Mouse (Mus musculus) forebrain, embryonic 13.5 days (tissue): ENCODE measurements around the gene Grtp1. TPM values are rescaled to one million over a fixed set of nuclear protein-coding genes. Genes with fewer than 3 reads are reported as not detected.

Experiments
- ATAC-seq: fragments of 200-750 bp; cut with Nextera tagmentation; 2 replicates; pipeline ENCODE4 v1.8.0; 2017
- H3K27ac ChIP-seq: fragments of 300-500 bp; sonication (generic); 2 replicates; pipeline ENCODE4 v1.5.1; 2015; ENCODE audit warnings: inconsistent platforms, mild to moderate bottlenecking, moderate library complexity
- H3K27me3 ChIP-seq: fragments of 300-500 bp; sonication (generic); 2 replicates; pipeline ENCODE4 v1.6.1; 2015; ENCODE audit warnings: mild to moderate bottlenecking, inconsistent platforms
- H3K36me3 ChIP-seq: fragments of 300-500 bp; sonication (generic); 2 replicates; pipeline ENCODE4 v1.6.1; 2015; ENCODE audit warnings: mild to moderate bottlenecking, inconsistent platforms; ENCODE audit not compliant: poor library complexity, severe bottlenecking
- H3K4me1 ChIP-seq: fragments of 300-500 bp; sonication (generic); 2 replicates; pipeline ENCODE4 v1.6.1; 2015; ENCODE audit warnings: inconsistent platforms
- H3K4me2 ChIP-seq: fragments of 300-500 bp; sonication (generic); 2 replicates; pipeline ENCODE4 v1.6.1; 2015; ENCODE audit warnings: inconsistent platforms, mild to moderate bottlenecking, moderate library complexity
- H3K4me3 ChIP-seq: fragments of 300-500 bp; sonication (generic); 2 replicates; pipeline ENCODE4 v1.5.1; 2015; ENCODE audit warnings: mild to moderate bottlenecking, inconsistent platforms
- H3K9ac ChIP-seq: fragments of 300-500 bp; sonication (generic); 2 replicates; pipeline ENCODE4 v1.6.1; 2015; ENCODE audit warnings: mild to moderate bottlenecking, inconsistent platforms
- H3K9me3 ChIP-seq: fragments of 300-500 bp; sonication (generic); replicated peaks from 2 replicates; pipeline ENCODE4 v1.6.1; 2016; ENCODE audit warnings: inconsistent platforms
- WGBS: fragments of 180-500 bp; shearing (Covaris S2); methylation state at CpG from one replicate; pipeline ENCODE4 v1.1.7; 2015; 5-methylcytosine and 5-hydroxymethylcytosine counted together
- polyA plus RNA-seq: library from polyadenylated mRNA; unstranded; fragments of >200 nt; fragmentation: Nextera tagmentation; extraction: Ambion mirVana; gene quantifications from 2 replicates; pipeline ENCODE4 v1.2.1, GENCODE M21; 2015

Grtp1 gene
- 23.6 and 26.9 TPM in 2 replicates for polyA plus RNA-seq

DNA sequence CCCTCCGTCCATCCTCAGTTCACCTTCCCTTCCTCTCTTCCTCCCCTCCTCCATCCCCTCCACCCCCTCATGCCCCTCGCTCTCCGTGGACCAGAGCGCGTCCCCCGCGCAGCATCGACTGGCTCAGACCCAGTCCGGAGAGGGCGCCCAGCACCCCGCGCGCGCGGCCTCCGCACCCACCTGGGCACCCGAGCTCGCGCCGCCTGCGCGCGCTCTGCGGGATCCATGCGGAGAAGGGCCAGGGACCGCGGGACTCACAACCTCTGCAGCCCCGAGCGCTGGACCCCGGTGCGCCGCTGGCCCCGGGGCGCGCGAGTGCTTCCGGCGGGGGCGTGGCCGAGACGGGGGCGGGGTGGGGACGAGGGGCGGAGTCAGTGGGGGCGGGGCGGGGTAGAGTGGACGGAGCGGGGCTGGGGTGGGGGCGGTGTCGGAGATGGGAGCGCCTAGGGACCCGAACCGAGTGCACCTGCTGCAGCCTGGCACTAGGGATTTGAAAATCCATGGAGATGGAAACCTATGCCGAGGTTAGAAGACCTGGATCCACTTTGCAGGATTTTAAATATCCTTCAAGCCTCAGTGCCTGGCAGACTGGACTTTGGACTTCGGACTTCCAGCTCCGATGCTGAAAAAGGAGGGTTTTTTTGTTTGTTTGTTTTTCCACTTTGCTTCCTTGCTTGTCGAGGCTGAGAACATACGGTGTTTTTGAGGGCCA lies at the start of gene Grtp1:
Gene Grtp1, minus strand, starts transcription at position 320 of the 712 bp plus-strand sequence.
- H3K9ac ChIP-seq, result peak within 1 kb of the TSS; percentile 75
- H3K27ac ChIP-seq, result no peak within 1 kb of the TSS
- H3K4me1 ChIP-seq, result peaks cover 15% of the 10 kb centered on the region
- H3K4me2 ChIP-seq, result peak within 1 kb of the TSS; percentile 85
- H3K4me3 ChIP-seq, result peak within 1 kb of the TSS; percentile 71
- ATAC-seq, result peak; percentile 78
- WGBS, result under 1% methylated on average over 57 of the region's 58 CpGs
- H3K36me3 ChIP-seq, result 0 out of 2 replicates have a peak, but pooled peaks cover 6% of the 10 kb centered on the region
- peaks cover 28% of the 10 kb centered on the region for H3K27me3 ChIP-seq
- H3K9me3 ChIP-seq, result no peaks in the 10 kb centered on the region

DNA sequence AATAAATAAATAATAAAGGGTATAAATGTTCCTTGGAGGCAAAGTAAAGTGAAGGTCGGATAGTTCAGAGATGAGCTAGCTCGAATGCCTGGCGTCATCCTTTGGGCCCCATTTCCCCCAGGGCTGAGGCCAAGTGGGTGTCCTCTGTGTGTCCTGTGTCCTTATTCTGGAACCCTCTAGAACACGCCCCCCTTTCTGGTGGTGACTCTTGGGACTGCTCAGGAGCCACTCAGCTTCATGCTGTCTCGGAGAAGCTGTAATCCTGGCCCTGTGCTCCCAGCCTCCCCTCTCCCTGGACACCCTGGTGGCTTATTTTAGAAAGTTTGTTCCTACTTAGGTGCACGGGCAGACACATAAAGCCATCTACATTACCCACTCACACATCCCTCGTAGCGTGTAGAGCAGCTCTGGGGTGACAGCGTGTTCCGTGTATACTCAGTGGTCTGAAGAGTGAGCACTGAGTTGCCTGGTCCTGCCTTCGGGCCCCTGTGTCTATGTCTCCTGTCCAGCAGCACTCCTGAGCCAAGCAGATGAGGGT lies 44.0 kb upstream of the Grtp1 start:
- Histone ChIP-seq H3K4me3 (no peak overlapping the region), H3K4me2 (no peak overlapping the region), H3K27ac (no peak overlapping the region), H3K9ac (no peak overlapping the region), H3K27me3 (no peaks in the 10 kb centered on the region), H3K4me1 (no peaks in the 10 kb centered on the region), H3K9me3 (no peaks in the 10 kb centered on the region), H3K36me3 (no peaks in the 10 kb centered on the region)
- 91% methylated on average over 11 of the region's 11 CpGs for WGBS
- no peak for ATAC-seq

DNA sequence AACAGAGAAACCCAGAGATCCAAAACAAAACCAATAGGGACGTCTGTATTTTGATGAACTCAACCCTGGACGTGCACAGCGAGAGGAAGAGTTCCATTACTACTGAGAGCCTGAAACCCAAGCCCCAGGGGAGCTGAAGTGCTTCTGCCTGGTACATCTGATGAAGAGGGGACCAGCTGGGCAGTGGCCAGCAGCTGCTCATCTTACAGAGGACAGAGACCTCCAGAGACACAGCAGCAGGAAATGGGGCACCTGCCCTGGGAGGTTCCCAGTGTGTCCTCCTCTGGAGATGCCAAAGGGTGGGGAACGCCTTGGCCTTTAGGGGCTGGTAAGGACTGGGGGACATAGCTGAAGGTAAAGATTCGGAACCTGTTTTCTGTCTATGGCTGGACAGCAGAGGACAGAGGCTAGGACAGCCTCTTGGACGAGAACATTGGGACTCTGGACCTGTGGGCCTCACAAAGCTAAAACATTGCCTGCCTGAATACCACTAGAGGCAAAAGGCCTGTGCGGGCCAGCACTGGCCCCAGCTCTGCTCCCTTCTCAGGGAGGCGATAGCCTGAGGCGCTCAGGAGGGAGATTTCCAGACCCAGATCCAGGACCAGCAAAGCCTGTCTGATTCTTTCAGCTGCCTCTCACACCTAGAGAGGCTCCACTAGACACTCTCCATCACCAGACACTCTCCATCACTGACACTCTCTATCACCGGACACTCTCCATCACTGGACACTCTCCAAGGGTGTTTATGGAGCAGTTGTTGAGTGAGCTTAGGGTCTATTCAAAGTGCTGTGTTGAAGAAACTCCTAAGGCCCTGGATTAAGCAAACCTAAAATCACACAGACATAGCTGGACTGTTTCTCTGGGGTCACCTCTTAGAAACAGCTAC lies 42.8 kb upstream of the Grtp1 start:
- Histone ChIP-seq H3K9ac (no peak overlapping the region), H3K27me3 (no peaks in the 10 kb centered on the region), H3K27ac (no peak overlapping the region), H3K9me3 (no peaks in the 10 kb centered on the region), H3K4me1 (no peaks in the 10 kb centered on the region), H3K4me3 (no peak overlapping the region), H3K36me3 (no peaks in the 10 kb centered on the region), H3K4me2 (no peak overlapping the region)
- WGBS, result 78% methylated on average over 10 of the region's 10 CpGs
- no peak for ATAC-seq

DNA sequence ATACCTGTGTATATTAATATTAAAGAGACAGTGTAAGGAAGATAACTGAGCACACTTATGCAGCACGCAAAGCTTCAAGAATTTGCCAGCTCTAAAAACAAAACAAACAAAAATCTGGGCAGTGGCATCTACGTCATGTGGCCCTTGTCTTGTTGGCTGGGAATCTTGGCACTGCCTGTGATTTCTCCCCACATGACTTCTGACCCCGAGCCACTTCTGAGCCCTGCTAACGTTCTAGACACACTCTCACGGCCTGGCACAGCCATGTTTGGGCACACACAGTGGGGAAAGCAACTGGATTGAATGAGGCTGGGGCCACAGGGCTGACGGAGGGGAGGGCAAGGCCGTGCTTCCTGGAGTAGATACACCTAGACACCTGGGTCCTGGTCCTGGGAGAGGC lies 40.3 kb upstream of the Grtp1 start:
- no peaks in the 10 kb centered on the region for H3K4me1 ChIP-seq
- H3K9me3 ChIP-seq, result no peaks in the 10 kb centered on the region
- no peak for ATAC-seq
- no peak overlapping the region for H3K4me3 ChIP-seq
- no peak overlapping the region for H3K27ac ChIP-seq
- no peak overlapping the region for H3K9ac ChIP-seq
- H3K4me2 ChIP-seq, result no peak overlapping the region
- 85% methylated on average over 7 of the region's 7 CpGs for WGBS
- no peaks in the 10 kb centered on the region for H3K36me3 ChIP-seq
- no peaks in the 10 kb centered on the region for H3K27me3 ChIP-seq

DNA sequence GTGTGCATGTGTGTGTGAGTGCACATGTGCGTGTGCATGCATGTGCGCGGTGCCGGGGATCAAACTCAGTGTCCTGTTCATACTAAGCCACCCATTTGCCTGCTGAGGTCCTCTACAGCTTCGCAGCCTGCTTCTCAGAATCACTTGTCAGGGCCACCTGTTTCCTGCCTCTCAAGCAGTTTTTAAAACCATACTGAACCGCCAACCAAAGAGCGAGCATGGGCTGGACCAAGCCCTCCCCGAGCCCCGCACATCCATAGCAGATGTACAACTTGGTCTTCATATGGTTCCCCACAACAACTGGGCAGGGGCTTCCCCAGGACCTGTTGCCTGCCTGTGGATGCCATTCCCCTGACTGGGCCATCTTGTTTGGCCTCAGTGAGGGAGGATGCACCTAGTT lies 39.6 kb upstream of the Grtp1 start:
- ATAC-seq, result no peak
- no peak overlapping the region for H3K4me3 ChIP-seq
- no peak overlapping the region for H3K9ac ChIP-seq
- H3K4me1 ChIP-seq, result no peaks in the 10 kb centered on the region
- WGBS, result 91% methylated on average over 9 of the region's 9 CpGs
- H3K4me2 ChIP-seq, result no peak overlapping the region
- no peaks in the 10 kb centered on the region for H3K27me3 ChIP-seq
- H3K27ac ChIP-seq, result no peak overlapping the region
- no peaks in the 10 kb centered on the region for H3K9me3 ChIP-seq
- H3K36me3 ChIP-seq, result no peaks in the 10 kb centered on the region

DNA sequence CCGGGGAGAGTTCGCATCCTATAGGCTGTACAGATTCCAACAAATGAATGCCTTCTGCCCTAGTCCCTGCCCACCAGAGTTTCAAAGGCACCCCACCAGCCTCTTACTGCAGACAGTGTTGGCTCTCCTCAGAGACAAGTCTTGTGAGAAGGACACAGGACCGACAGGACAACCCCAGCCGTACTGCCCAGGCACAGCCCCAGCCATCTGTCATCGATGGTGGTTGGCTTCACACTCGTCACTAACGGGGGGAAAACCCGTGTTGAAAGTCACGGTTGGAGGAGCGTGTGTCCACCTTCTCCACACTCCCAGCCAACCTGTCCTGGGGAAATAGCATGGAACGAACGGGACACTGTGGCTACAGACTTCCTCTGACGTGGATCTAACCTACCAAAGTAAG lies 34.4 kb upstream of the Grtp1 start:
- 92% methylated on average over 13 of the region's 13 CpGs for whole genome bisulfite sequencing
- H3K4me1 ChIP-seq, result no peaks in the 10 kb centered on the region
- H3K9ac ChIP-seq, result no peak overlapping the region
- H3K27ac ChIP-seq, result no peak overlapping the region
- H3K4me3 ChIP-seq, result no peak overlapping the region
- no peaks in the 10 kb centered on the region for H3K9me3 ChIP-seq
- ATAC-seq, result no peak
- H3K36me3 ChIP-seq, result no peaks in the 10 kb centered on the region
- no peak overlapping the region for H3K4me2 ChIP-seq
- H3K27me3 ChIP-seq, result no peaks in the 10 kb centered on the region

DNA sequence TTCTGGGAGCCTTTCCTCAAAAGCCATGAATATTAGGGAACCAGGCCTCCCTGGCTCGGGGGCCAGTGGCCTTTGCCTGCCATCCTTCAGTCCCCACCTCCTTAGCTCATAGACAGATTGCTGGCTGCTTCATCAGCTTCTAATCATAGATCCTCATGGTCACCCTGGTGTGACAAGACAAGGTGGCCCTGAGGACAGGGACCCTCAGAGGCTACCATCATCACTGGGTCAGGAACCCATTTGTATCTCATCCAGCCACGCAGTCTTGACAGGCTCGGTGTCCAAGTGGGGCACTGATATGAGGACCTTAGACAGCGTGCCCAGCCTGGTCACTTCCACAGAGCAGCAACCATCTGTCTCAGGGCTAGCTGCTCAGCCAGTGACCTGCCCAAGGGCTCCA lies 30.1 kb upstream of the Grtp1 start:
- no peak overlapping the region for H3K4me2 ChIP-seq
- no peak overlapping the region for H3K4me3 ChIP-seq
- 95% methylated on average over 4 of the region's 4 CpGs for WGBS
- H3K27ac ChIP-seq, result no peak overlapping the region
- peaks cover 8% of the 10 kb centered on the region; the same call in 1 of the 2 replicates for H3K4me1 ChIP-seq
- no peak overlapping the region for H3K9ac ChIP-seq
- H3K36me3 ChIP-seq, result no peaks in the 10 kb centered on the region
- no peak for ATAC-seq
- H3K9me3 ChIP-seq, result no peaks in the 10 kb centered on the region
- H3K27me3 ChIP-seq, result no peaks in the 10 kb centered on the region

DNA sequence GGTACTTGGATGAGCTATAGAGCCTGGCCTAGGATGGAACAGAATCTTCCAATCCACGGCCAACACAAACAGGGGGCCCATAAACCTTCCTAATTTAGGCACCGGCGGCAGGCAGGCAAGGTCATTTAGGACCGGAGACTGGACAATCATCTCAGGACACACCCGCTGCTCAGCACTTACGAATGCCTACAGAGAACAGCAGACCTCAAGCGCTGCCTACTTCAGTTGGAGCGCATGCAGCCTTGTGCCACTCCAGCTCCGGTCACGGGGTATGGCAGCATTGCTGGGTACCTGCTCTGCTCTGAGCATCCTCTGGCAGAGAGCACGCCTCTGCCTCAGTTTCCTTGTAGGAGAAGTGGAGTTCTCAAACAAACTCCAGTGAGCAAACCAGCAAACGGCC lies 29.4 kb upstream of the Grtp1 start:
- no peak for ATAC-seq
- H3K36me3 ChIP-seq, result no peaks in the 10 kb centered on the region
- WGBS, result 91% methylated on average over 12 of the region's 12 CpGs

DNA sequence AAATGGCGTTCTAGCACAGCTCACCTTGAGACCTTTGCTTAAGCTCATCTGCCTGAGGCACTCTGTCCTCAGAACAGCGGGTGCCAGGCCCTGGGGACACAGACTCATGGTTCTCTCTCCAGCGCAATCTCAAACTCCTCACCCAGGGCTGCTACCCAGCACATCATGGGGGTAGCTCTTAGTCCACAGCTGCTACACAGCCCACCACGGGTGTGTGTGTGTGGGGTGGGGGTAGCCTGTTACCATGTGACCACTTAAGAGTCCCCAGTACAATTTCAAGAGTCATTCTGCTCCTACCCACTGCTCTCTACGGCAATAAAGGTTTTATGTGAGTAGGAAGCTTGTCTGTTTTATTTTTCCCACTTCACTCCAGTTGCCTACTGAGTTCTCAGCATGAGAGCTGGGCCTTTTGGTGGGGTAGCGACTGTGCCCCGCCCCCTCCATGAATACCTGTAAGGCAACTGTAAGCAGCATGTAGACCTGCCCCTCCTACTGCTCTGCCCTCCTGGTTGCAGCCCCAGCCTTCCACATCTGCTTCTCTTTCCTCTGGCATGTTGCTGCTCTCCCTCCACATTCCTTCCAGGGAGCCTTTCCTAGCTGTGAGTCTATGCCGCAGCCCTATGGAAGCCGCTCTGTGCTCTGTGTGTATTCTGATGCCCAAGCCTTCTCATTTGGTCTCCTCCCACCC lies 28.6 kb upstream of the Grtp1 start:
- H3K27ac ChIP-seq, result no peak overlapping the region
- H3K4me1 ChIP-seq, result peaks cover 8% of the 10 kb centered on the region; the same call in 1 of the 2 replicates
- H3K36me3 ChIP-seq, result no peaks in the 10 kb centered on the region
- no peaks in the 10 kb centered on the region for H3K9me3 ChIP-seq
- no peak overlapping the region for H3K4me2 ChIP-seq
- no peak overlapping the region for H3K9ac ChIP-seq
- 70% methylated on average over 9 of the region's 9 CpGs for WGBS
- ATAC-seq, result no peak
- H3K4me3 ChIP-seq, result no peak overlapping the region
- no peaks in the 10 kb centered on the region for H3K27me3 ChIP-seq

More for the DNA sequence above, 29.4 kb upstream of the Grtp1 start:
- H3K27me3 ChIP-seq, result no peaks in the 10 kb centered on the region
- peaks cover 8% of the 10 kb centered on the region; the same call in 1 of the 2 replicates for H3K4me1 ChIP-seq
- H3K9ac ChIP-seq, result no peak overlapping the region
- H3K9me3 ChIP-seq, result no peaks in the 10 kb centered on the region
- no peak overlapping the region for H3K27ac ChIP-seq
- H3K4me2 ChIP-seq, result no peak overlapping the region
- H3K4me3 ChIP-seq, result no peak overlapping the region

DNA sequence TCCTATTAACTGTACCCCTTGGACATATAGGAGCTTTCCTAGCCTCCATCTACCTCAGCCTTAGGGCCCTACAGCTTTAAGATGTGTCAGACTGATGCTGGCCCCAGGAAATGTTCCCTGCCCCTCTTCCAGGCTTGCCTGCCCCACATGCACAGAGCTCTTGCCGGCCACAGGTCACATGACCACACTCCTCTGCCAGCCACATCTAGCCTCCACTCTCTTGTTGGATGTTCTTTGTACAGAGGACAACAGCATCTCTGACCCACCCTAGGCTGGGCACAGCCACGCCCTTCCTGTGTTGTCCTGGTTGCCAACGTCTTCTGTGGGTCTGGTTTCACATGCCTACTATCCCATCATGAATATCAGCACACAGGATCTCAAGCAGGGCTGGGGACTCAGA lies 26.8 kb upstream of the Grtp1 start:
- no peak overlapping the region for H3K4me3 ChIP-seq
- H3K27me3 ChIP-seq, result no peaks in the 10 kb centered on the region
- WGBS, result 76% methylated on average over 3 of the region's 3 CpGs
- no peaks in the 10 kb centered on the region for H3K9me3 ChIP-seq
- H3K9ac ChIP-seq, result no peak overlapping the region
- H3K4me2 ChIP-seq, result no peak overlapping the region
- H3K27ac ChIP-seq, result no peak overlapping the region
- ATAC-seq, result no peak
- H3K4me1 ChIP-seq, result peaks cover 8% of the 10 kb centered on the region; the same call in 1 of the 2 replicates
- H3K36me3 ChIP-seq, result no peaks in the 10 kb centered on the region

DNA sequence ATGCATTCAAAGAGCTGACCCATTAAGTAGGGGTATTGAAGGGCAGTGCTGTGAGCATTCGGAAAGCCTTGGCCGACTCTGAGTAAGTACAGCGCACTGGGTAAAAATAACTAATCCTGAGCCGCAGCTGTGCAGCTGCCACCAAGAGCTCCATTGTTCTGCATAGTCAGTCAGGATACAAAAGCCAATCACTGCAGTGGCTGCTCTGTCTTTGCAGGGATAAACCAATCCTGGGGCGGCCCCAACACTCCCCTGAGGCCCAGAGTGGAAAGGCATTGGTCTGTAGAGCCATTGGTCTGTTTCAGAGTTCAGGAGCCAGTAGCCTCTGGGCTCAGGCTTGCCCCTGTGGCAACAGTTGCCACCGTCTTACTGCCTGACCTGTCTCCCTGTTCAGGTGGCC lies 25.9 kb upstream of the Grtp1 start:
- Histone ChIP-seq H3K4me2 (no peak overlapping the region), H3K9me3 (no peaks in the 10 kb centered on the region), H3K4me3 (no peak overlapping the region), H3K27me3 (no peaks in the 10 kb centered on the region), H3K9ac (no peak overlapping the region), H3K27ac (0 out of 2 replicates have a peak overlapping the region, but pooled peaks have one; percentile 14), H3K4me1 (peaks cover 8% of the 10 kb centered on the region), H3K36me3 (no peaks in the 10 kb centered on the region)
- ATAC-seq, result peak; percentile 59; the same call in 1 of the 2 replicates
- 6% methylated on average over 6 of the region's 6 CpGs for WGBS
